ENCODE assay signal across 14 mouse cellular contexts in genomic region chr4:76007219-76007618, GRCm38 (mm10).
"Had no signal": no experiment of that assay in that cellular context is flagged by ENCODE, and none has a peak within 500 bp of the region (broad histone marks: within the 10 kb centered on the region; RNA-seq: fewer than 3 reads in every experiment).

No protein-coding gene starts in this region.

- H3K4me2 ChIP-seq: limb, embryonic 15.5 days; liver, embryonic 12.5 days; neural tube, embryonic 15.5 days had no signal

- H3K9ac ChIP-seq: limb, embryonic 15.5 days; liver, embryonic 12.5 days; neural tube, embryonic 15.5 days had no signal

- ATAC-seq: liver, embryonic 12.5 days had no signal

- H3K9me3 ChIP-seq: limb, embryonic 15.5 days; liver, embryonic 12.5 days; midbrain, embryonic 10.5 days; neural tube, embryonic 15.5 days had no signal

- DNase-seq: kidney, adult 11 months; kidney, adult 9 months; kidney, postnatal 36 days; layer of hippocampus, postnatal 36 days; left cerebral cortex, postnatal 4 days; right cerebral cortex, adult 18-20 months; right cerebral cortex, postnatal 25 days; thymus, postnatal 36 days had no signal

- H3K27me3 ChIP-seq: limb, embryonic 15.5 days; liver, embryonic 12.5 days; neural tube, embryonic 15.5 days had no signal

- H3K4me1 ChIP-seq: liver, embryonic 12.5 days; neural tube, embryonic 15.5 days had no signal

- H3K4me3 ChIP-seq: limb, embryonic 15.5 days; liver, embryonic 12.5 days; midbrain, embryonic 10.5 days; myocyte; neural tube, embryonic 15.5 days had no signal

- H3K36me3 ChIP-seq: limb, embryonic 15.5 days; liver, embryonic 12.5 days; midbrain, embryonic 10.5 days had no signal

- H3K27ac ChIP-seq: kidney, postnatal 0 days; limb, embryonic 15.5 days; liver, embryonic 12.5 days; midbrain, embryonic 10.5 days had no signal
